ENCODE assay signal across 9 mouse cellular contexts in genomic region chr7:4478021-4478795, GRCm38 (mm10). TPM values are rescaled to one million over a fixed set of nuclear protein-coding genes. Genes with fewer than 3 reads are reported as not detected.
DNase-seq lines count a peak whose midpoint lies in the region; ATAC-seq and TF ChIP-seq lines count a peak whose summit lies in the region.
"Had no signal": no experiment of that assay in that cellular context is flagged by ENCODE, and none has a peak within 500 bp of the region (broad histone marks: within the 10 kb centered on the region; RNA-seq: fewer than 3 reads in every experiment).

No protein-coding gene starts in this region.

- DNase-seq in urinary bladder, adult 18-20 months (ENCODE audit: low spot score in 2 of 2): peak; percentile 53 to 72
- DNase-seq in urinary bladder, postnatal 10 days (ENCODE audit: low spot score): no peak
- peak; percentile 91 for DNase-seq in forebrain, embryonic 11.5 days (ENCODE audit: low spot score)
- peak; percentile 90 for DNase-seq in kidney, postnatal 14 days
- peak; percentile 41 for DNase-seq in liver, postnatal 0 days
- no peak for DNase-seq in thymus, postnatal 14 days

- H3K4me3 ChIP-seq in forebrain, embryonic 11.5 days (ENCODE audit: low read depth, low read length): peak overlapping the region; percentile 45
- peak overlapping the region; percentile 60 for H3K4me3 ChIP-seq in heart, embryonic 16.5 days (ENCODE audit: low read length)
- peak overlapping the region; percentile 37 for H3K4me3 ChIP-seq in liver, postnatal 0 days (ENCODE audit: low read depth, low read length)
- H3K4me3 ChIP-seq in neural tube, embryonic 15.5 days (replicated peaks): peak overlapping the region; percentile 43

- no peaks in the 10 kb centered on the region; the same call in 1 of the 2 replicates for H3K9me3 ChIP-seq in forebrain, embryonic 11.5 days (ENCODE audit: control insufficient read depth, low read length)
- H3K9me3 ChIP-seq in heart, embryonic 16.5 days (replicated peaks; ENCODE audit: control insufficient read depth, low read length): no peaks in the 10 kb centered on the region
- no peaks in the 10 kb centered on the region for H3K9me3 ChIP-seq in liver, postnatal 0 days (ENCODE audit: low read length)
- no peaks in the 10 kb centered on the region for H3K9me3 ChIP-seq in neural tube, embryonic 15.5 days (replicated peaks)

- H3K4me1 ChIP-seq in forebrain, embryonic 11.5 days (replicated peaks; ENCODE audit: control insufficient read depth, insufficient read depth, low read length): peaks cover 8% of the 10 kb centered on the region
- H3K4me1 ChIP-seq in heart, embryonic 16.5 days (ENCODE audit: control insufficient read depth, insufficient read depth, low read length): peaks cover 14% of the 10 kb centered on the region
- peaks cover 6% of the 10 kb centered on the region; the same call in 1 of the 2 replicates for H3K4me1 ChIP-seq in liver, postnatal 0 days (ENCODE audit: insufficient read depth)
- H3K4me1 ChIP-seq in neural tube, embryonic 15.5 days: peaks cover 25% of the 10 kb centered on the region

- under 1% methylated on average over 39 of the region's 39 CpGs for WGBS in forebrain, embryonic 11.5 days
- 1% methylated on average over 39 of the region's 39 CpGs for WGBS in heart, embryonic 16.5 days
- WGBS in liver, postnatal 0 days (ENCODE audit: insufficient replicate concordance): 4% methylated on average over 39 of the region's 39 CpGs
- under 1% methylated on average over 39 of the region's 39 CpGs for WGBS in neural tube, embryonic 15.5 days

- peak overlapping the region; percentile 85 for H3K27ac ChIP-seq in forebrain, embryonic 11.5 days (ENCODE audit: low read depth, low read length)
- H3K27ac ChIP-seq in heart, embryonic 16.5 days (ENCODE audit: low read length): peak overlapping the region; percentile 94
- H3K27ac ChIP-seq in liver, postnatal 0 days (ENCODE audit: low read depth): 0 out of 2 replicates have a peak overlapping the region, but pooled peaks have one; percentile 16
- peak overlapping the region; percentile 52 for H3K27ac ChIP-seq in neural tube, embryonic 15.5 days (replicated peaks)

- H3K9ac ChIP-seq in forebrain, embryonic 11.5 days (ENCODE audit: low read length): peak overlapping the region; percentile 60
- peak overlapping the region; percentile 77 for H3K9ac ChIP-seq in heart, embryonic 16.5 days (ENCODE audit: low read length)
- peak overlapping the region; percentile 34 for H3K9ac ChIP-seq in liver, postnatal 0 days (replicated peaks)
- peak overlapping the region; percentile 46 for H3K9ac ChIP-seq in neural tube, embryonic 15.5 days (replicated peaks)

- H3K4me2 ChIP-seq in forebrain, embryonic 11.5 days (ENCODE audit: low read depth, low read length, severe bottlenecking): peak overlapping the region; percentile 88
- peak overlapping the region; percentile 83 for H3K4me2 ChIP-seq in heart, embryonic 16.5 days (ENCODE audit: low read depth, low read length)
- H3K4me2 ChIP-seq in liver, postnatal 0 days (ENCODE audit: low read depth, low read length): peak overlapping the region; percentile 80
- H3K4me2 ChIP-seq in neural tube, embryonic 15.5 days: peak overlapping the region; percentile 95

- no peaks in the 10 kb centered on the region; the same call in 1 of the 2 replicates for H3K36me3 ChIP-seq in forebrain, embryonic 11.5 days (ENCODE audit: control insufficient read depth, insufficient read depth, low read length)
- peaks cover 18% of the 10 kb centered on the region for H3K36me3 ChIP-seq in heart, embryonic 16.5 days (ENCODE audit: control insufficient read depth, insufficient read depth)
- peaks cover 13% of the 10 kb centered on the region for H3K36me3 ChIP-seq in liver, postnatal 0 days (replicated peaks; ENCODE audit: insufficient read depth, low read length)
- H3K36me3 ChIP-seq in neural tube, embryonic 15.5 days: peaks cover 30% of the 10 kb centered on the region

- TF ChIP-seq CTCF in liver, postnatal 0 days (IDR thresholded peaks at IDR 0.05; ENCODE audit: low read depth): no peak

- no peak for TF ChIP-seq EP300 in liver, postnatal 0 days (IDR thresholded peaks at IDR 0.05; ENCODE audit: low read depth)

- ATAC-seq in forebrain, embryonic 11.5 days (replicated peaks; ENCODE audit: low FRiP score): peak; percentile 98
- ATAC-seq in heart, embryonic 16.5 days (replicated peaks; ENCODE audit: extremely low read depth, insufficient read depth, low FRiP score): peak; percentile 94
- peak; percentile 82 for ATAC-seq in liver, postnatal 0 days
- peak; percentile 93 for ATAC-seq in neural tube, embryonic 15.5 days (ENCODE audit: low FRiP score)

- peaks cover 12% of the 10 kb centered on the region for H3K27me3 ChIP-seq in forebrain, embryonic 11.5 days (ENCODE audit: control insufficient read depth, insufficient read depth, low read length)
- H3K27me3 ChIP-seq in heart, embryonic 16.5 days (ENCODE audit: control insufficient read depth, insufficient read depth, low read length): peaks cover 6% of the 10 kb centered on the region
- peaks cover 25% of the 10 kb centered on the region for H3K27me3 ChIP-seq in liver, postnatal 0 days (ENCODE audit: insufficient read depth, low read length)
- H3K27me3 ChIP-seq in neural tube, embryonic 15.5 days (replicated peaks): peaks cover 29% of the 10 kb centered on the region
- H3K27me3 ChIP-seq: CH12.LX had no signal

RNA-seq across cellular contexts. Expression of gene Eps8l1, which starts 17.7 kb away (rescaled TPM):
- 3.3 and 3.8 TPM in 2 replicates for polyA plus RNA-seq in forebrain, embryonic 11.5 days (2014; fragmentation: Nextera tagmentation; extraction: Ambion mirVana)
- polyA plus RNA-seq in heart, embryonic 16.5 days (2015; fragmentation: Nextera tagmentation; extraction: Ambion mirVana): 3.6 and 5.6 TPM in 2 replicates
- 0.37 and 0.97 TPM in 2 replicates for polyA plus RNA-seq in liver, postnatal 0 days (2015; fragmentation: Nextera tagmentation; extraction: Ambion mirVana)
- polyA plus RNA-seq in neural tube, embryonic 15.5 days (2015; fragmentation: Nextera tagmentation; extraction: Ambion mirVana): 13.1 and 14.1 TPM in 2 replicates

RNA-seq across cellular contexts. Expression of gene Ppp1r12c, which starts 23.3 kb away (rescaled TPM):
- polyA plus RNA-seq in forebrain, embryonic 11.5 days (2014; fragmentation: Nextera tagmentation; extraction: Ambion mirVana): 46.8 and 48.6 TPM in 2 replicates
- polyA plus RNA-seq in heart, embryonic 16.5 days (2015; fragmentation: Nextera tagmentation; extraction: Ambion mirVana): 28.6 and 39.8 TPM in 2 replicates
- polyA plus RNA-seq in liver, postnatal 0 days (2015; fragmentation: Nextera tagmentation; extraction: Ambion mirVana): 14.9 and 15.6 TPM in 2 replicates
- 38.8 and 44.6 TPM in 2 replicates for polyA plus RNA-seq in neural tube, embryonic 15.5 days (2015; fragmentation: Nextera tagmentation; extraction: Ambion mirVana)

RNA-seq across cellular contexts. Expression of gene Rdh13, which starts 32.8 kb away (rescaled TPM):
- 28.4 and 31.0 TPM in 2 replicates for polyA plus RNA-seq in forebrain, embryonic 11.5 days (2014; fragmentation: Nextera tagmentation; extraction: Ambion mirVana)
- polyA plus RNA-seq in heart, embryonic 16.5 days (2015; fragmentation: Nextera tagmentation; extraction: Ambion mirVana): 31.9 and 32.2 TPM in 2 replicates
- polyA plus RNA-seq in liver, postnatal 0 days (2015; fragmentation: Nextera tagmentation; extraction: Ambion mirVana): 7.0 and 7.8 TPM in 2 replicates
- 38.2 and 41.9 TPM in 2 replicates for polyA plus RNA-seq in neural tube, embryonic 15.5 days (2015; fragmentation: Nextera tagmentation; extraction: Ambion mirVana)

RNA-seq across cellular contexts. Expression of gene Tnnt1, which starts 38.0 kb away (rescaled TPM):
- polyA plus RNA-seq in forebrain, embryonic 11.5 days (2014; fragmentation: Nextera tagmentation; extraction: Ambion mirVana): 4.2 and 5.6 TPM in 2 replicates
- polyA plus RNA-seq in heart, embryonic 16.5 days (2015; fragmentation: Nextera tagmentation; extraction: Ambion mirVana): 170 and 190 TPM in 2 replicates
- 5.3 and 11.2 TPM in 2 replicates for polyA plus RNA-seq in liver, postnatal 0 days (2015; fragmentation: Nextera tagmentation; extraction: Ambion mirVana)
- 22.8 and 29.5 TPM in 2 replicates for polyA plus RNA-seq in neural tube, embryonic 15.5 days (2015; fragmentation: Nextera tagmentation; extraction: Ambion mirVana)

RNA-seq across cellular contexts. Expression of gene Tnni3, which starts 45.8 kb away (rescaled TPM):
- 1.8 and 2.4 TPM in 2 replicates for polyA plus RNA-seq in forebrain, embryonic 11.5 days (2014; fragmentation: Nextera tagmentation; extraction: Ambion mirVana)
- 3,783 and 3,984 TPM in 2 replicates for polyA plus RNA-seq in heart, embryonic 16.5 days (2015; fragmentation: Nextera tagmentation; extraction: Ambion mirVana)
- polyA plus RNA-seq in liver, postnatal 0 days (2015; fragmentation: Nextera tagmentation; extraction: Ambion mirVana): 0.27 and 0.46 TPM in 2 replicates
- 1.8 and 2.4 TPM in 2 replicates for polyA plus RNA-seq in neural tube, embryonic 15.5 days (2015; fragmentation: Nextera tagmentation; extraction: Ambion mirVana)

Comparison
In these comparisons a context has a peak if more than half of its experiments do, and no peak if none do; other contexts are left out.
1. DNase-seq: peak in urinary bladder, adult 18-20 months (2 of 2), forebrain, embryonic 11.5 days (single experiment), kidney, postnatal 14 days (single experiment) and liver, postnatal 0 days (single experiment); none in urinary bladder, postnatal 10 days (single experiment) and thymus, postnatal 14 days (single experiment).
2. H3K27ac ChIP-seq: peak in every context shown above with its lines; median percentile 94 in heart, embryonic 16.5 days; 85 in forebrain, embryonic 11.5 days; 52 in neural tube, embryonic 15.5 days; 16 in liver, postnatal 0 days.
3. Peak in every context shown above with its lines, with median percentiles within 50 percentile points of each other: ATAC-seq, H3K4me2 ChIP-seq, H3K4me3 ChIP-seq and H3K9ac ChIP-seq.